Mouse (Mus musculus): ENCODE results near the gene Zkscan14.

GRCm38 (mm10) chr5:145217746-145218145 lies 16.1 kb upstream of the Zkscan14 start:
- TF ChIP-seq CTCF (IDR thresholded peaks at IDR 0.05; ENCODE audit: control insufficient read depth, insufficient read depth, insufficient read length) (no peak), MAX (IDR thresholded peaks at IDR 0.05) (no peak), CEBPB (IDR thresholded peaks at IDR 0.05; ENCODE audit: low read depth) (no peak)

Data from C2C12 (cell line).